Mouse (Mus musculus): ENCODE measurements around the gene Abcc8. TPM values are rescaled to one million over a fixed set of nuclear protein-coding genes. Genes with fewer than 3 reads are reported as not detected.

Abcc8 gene
- total RNA-seq, 2 experiments from 2014 or later: 28.8 to 31.1 TPM

DNA sequence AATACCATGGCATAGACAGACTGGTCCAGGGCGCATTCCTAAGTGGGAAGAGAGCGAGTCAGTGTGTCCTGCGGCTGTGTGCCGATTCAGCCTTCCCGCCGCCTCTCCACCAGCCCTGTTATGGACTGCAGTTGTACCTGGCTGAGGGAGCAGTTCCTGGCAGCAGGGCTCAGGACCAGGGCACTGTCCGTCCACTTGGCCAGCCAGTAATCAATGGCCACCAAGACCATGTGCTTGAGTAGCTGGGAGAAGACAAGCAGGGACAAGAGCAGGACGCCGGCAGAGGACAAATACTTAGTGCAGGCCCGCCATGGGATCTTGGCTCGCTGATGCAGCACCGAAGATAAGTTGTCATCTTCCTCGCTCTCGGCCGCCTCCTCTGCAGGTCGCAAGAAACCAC, 62.8 kb downstream of the Abcc8 start:
- intact Hi-C loops (cut with DNase I): no loop called here
- DNase-seq (ENCODE audit: extremely low spot score in 1 of 2, low spot score in 2 of 2): no peak

DNA sequence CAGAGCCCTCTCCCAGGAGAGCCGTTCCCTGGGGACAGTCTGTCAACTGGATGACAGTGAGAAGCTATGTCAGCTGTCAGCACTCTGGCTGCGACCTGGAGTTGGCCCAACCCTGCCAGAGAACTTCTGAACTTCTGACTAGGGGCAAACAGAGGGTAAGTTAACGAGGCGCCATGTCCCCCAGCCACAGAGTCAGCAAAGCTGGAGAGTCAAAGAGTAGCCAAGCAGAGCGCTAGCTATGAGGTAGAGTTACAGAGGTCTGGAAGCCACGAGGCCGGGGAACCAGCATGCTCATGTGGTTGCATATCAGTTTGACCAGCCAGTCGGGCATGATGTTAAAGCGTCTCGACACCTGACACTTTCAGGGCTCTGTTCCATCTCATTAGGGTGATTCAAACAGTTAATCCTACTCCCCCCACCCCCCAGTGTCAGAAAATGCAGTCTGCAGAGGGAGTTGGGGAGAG, 63.7 kb downstream of the Abcc8 start:
- intact Hi-C loops (cut with DNase I): no loop called here
- DNase-seq (ENCODE audit: extremely low spot score in 1 of 2, low spot score in 2 of 2): no peak

DNA sequence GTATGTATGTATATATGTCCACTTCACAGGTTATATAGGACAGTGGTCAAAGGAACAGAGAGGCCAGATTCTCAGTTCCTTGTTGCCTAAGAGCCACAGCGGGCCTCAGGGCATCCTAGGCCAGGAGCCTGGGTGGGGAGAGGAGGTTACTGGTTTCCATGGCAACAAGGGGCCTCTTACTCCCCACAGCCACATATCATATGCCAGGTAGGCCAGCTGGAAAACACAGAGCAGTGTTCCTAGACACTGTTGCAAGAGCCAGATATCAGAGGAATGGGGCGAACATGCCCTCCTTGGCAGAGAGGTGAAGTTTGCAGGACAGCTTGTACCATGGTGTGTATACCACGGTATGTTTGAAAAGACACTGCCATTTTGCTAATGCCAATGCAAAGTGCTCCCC, 66.4 kb downstream of the Abcc8 start:
- intact Hi-C loops (cut with DNase I): no loop called here
- DNase-seq (ENCODE audit: extremely low spot score in 1 of 2, low spot score in 2 of 2): no peak

DNA sequence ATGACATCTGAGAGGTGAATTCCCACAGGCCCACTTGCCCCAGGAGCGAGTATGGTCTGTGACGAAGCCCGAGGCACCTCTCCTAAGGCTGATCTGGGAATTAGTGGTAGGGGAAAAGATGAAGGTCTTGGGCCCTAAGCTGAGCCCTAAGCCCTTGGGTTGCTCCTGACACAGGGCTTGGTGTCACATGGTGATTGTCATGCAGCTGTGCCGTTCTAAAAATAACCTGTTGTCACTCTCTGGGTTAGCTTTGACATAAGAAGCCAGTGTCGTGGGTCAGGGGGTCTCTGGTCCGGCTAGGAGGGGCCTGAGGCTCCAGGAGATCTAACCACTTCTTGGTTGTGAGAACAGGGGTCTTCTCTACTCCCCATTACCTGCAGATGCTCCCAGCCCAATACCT, 67.9 kb downstream of the Abcc8 start:
- no peak for DNase-seq (ENCODE audit: extremely low spot score in 1 of 2, low spot score in 2 of 2)
- intact Hi-C loops (cut with DNase I): no loop called here

DNA sequence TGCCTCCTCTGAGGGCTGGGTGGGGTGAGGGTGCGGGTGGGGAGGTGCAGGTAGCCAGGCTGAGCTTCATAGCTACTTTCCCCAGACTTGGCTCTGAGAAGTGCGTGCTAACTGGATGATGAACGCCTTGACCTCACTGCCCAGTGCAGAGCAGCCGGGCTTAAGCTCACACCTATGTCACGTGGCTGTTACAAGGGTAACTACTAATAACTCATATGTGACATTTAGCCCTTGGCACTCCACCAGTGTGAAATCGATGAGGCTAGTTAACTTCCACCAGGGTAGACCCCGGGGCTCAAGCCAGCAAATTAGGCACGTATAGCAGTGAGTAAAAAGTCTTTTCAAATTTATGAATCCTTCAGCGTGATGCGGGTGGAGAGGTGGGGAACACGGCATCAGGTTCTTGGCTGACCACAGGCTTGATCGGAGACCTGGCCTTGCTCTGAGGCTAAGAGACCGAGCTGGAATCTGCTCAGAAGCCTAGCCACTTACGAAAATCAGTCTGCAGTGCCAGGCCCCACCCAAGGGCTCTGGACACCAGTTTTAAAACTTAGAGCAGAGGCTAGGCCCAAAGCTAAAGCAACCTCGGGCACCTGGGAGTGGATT, 68.5 kb downstream of the Abcc8 start:
- intact Hi-C loops (cut with DNase I): no loop called here
- DNase-seq (ENCODE audit: extremely low spot score in 1 of 2, low spot score in 2 of 2): no peak

DNA sequence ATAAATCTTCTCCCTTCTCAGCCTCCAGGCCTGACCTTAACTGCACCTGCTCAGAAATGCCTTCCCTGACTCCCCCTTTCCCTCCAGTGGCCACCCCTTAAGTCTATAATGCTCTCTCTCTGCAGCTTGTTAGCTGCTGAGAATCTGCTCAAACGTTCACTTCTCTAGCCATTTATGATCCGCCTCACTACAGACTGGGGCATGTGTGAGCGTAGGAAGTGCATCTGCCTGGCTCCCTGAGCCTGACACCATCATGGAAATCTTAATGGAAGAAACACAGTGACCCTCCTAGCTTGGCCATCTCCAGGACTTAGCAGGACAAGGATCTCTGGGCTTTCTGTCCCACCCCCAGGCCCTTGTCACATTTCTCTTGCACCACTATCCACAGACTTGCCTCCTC, 69.8 kb downstream of the Abcc8 start:
- intact Hi-C loops (cut with DNase I): no loop called here
- DNase-seq (ENCODE audit: extremely low spot score in 1 of 2, low spot score in 2 of 2): no peak

DNA sequence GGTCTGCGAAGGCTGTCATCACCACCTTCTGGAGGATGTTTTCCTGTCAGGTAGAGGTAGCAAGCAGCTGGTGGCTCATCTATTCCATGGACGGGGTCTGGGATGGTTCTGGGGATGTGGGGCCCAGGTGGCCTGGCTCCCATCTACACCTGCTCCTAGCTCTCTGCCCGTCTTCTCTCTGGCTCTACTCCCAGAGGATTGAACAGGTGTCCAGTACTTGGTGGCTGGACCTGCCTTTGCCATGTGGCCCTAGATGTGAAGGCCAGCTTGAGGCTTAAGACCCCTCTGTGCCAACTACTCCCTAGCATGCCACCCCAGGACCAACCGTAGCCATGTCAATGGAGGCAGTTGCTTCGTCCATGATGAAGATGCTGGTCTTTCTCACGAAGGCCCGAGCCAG, 74.3 kb downstream of the Abcc8 start:
- intact Hi-C loops (cut with DNase I): no loop called here
- no peak for DNase-seq (ENCODE audit: extremely low spot score in 1 of 2, low spot score in 2 of 2)

DNA sequence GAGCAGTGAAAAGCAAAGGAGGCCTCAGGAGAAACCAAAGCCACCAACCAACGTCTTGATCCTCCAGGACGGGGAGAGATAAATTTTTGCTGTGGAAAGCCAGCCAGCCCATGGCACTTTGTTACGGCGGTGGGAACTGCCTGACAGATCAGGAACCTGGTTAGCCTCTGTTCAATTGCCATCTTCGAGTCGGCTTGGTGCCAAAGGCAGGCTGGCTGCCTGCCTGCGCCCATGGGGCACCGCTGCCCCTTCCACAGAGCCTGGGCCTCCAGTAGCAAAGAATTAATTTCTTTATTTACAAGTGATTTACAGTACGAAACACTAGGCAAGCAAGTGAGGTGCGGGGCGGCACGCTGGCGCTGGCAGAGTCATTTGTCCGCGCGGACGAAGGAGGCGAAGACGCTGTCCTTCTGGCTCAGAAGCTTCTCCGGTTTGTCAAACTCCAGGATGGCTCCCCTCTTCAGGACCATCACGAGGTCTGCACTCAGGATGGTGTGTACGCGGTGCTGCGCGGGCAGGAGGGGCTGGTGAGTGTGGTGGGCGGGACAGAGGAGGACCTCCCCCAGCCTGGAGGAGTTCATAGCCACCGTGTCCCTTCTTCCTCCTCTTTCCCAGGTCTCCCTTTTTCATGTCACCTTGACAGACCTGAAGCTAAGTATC, 75.4 kb downstream of the Abcc8 start:
- no peak for DNase-seq (ENCODE audit: extremely low spot score in 1 of 2, low spot score in 2 of 2)
- intact Hi-C loops (cut with DNase I): no loop called here

DNA sequence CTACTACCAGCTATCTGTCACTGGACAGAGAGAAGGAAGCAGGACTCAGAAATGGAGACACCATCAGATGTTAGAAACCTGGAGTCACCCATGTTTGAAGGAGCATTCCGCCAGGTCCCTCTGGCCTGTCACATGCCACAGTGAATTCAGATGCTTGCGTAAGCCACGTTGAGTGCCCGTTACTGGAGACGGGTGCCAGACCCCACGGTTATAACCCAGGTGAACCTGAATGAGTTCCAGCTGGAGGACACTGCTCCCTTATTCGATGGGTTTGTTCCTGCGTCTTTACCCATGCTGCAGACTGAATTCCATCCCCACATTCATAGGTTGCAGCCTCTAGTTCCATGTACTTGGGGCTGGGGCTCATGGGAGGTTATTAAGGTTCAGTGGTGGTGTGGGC, 76.1 kb downstream of the Abcc8 start:
- DNase-seq (ENCODE audit: extremely low spot score in 1 of 2, low spot score in 2 of 2): no peak
- intact Hi-C loops (cut with DNase I): no loop called here

DNA sequence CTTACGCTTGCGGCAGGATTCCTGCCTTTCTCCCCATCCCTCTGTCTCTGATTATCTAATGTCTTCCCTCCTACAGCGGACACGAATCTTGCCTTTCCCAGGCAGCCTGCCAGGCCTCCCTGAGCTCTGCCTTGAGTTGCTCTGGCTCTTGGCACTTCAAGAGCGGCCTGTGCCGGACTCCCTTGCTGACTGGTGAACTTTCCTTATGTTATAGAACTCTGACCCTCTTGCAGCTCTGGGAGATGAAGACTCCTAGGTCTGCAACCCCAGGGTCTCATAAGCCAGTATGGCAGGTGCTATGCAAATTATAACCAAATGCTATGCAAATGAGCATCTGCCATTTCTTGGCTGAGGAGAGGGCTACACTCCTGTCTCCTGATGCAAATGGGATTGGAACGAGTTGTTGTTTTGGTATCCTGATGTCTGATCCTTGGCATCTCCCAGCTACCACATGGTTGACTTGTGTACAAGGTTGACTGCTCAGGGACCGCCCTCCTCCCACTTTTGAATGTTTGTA, 76.7 kb downstream of the Abcc8 start:
- intact Hi-C loops (cut with DNase I): no loop called here
- DNase-seq (ENCODE audit: extremely low spot score in 1 of 2, low spot score in 2 of 2): peak; percentile 27 to 58

DNA sequence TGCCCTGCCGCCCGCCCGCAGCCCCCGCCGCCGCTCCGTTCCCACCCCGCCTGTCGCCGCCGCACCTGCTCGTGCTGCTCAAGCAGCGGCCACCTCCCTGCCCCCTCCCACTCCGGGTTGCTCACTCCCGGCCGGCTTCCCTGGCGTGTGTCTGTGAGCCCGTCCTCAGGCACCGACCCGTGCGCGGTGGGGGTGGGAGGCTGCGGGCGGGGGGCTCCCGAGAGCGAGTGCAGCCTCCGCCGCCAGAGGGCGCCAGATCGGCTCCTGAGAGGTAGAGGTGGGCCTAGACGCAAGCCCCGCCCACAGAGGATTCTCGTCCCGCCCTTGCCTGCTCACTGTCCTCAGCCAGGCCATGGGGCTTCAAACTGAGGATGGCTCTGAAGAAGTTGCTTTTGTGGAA, 79.3 kb downstream of the Abcc8 start, which contains the start of gene Kcnj11:
Kcnj11 (minus strand) TSS at position 202 of the 400 bp plus-strand sequence.
- peak; percentile 63 to 90 for DNase-seq (ENCODE audit: extremely low spot score in 1 of 2, low spot score in 2 of 2)
- intact Hi-C loops (cut with DNase I): no loop called here

DNA sequence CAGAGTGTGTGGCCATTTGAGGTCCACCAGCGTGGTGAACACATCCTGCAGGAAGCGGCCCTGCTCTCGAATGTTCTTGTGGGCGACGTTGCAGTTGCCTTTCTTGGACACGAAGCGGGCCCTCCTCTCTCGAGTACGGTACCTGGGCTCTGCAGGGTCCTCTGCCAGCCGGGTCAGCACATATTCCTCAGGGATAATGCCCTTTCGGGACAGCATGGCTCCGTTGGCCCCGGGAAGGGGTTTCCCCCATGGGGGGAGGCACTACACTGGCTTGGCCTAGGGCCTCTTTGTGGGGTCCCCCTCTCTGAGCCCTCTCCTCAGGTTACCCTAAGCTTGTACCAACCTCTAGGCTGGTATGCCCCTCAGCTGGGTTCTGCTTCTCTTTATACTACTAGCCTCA, 80.2 kb downstream of the Abcc8 start:
- intact Hi-C loops (cut with DNase I): loop anchor here (2.0 to 10.0 kb wide), 2 partner anchors 105 to 505 kb away; no protein-coding TSS in a partner anchor
- no peak for DNase-seq (ENCODE audit: extremely low spot score in 1 of 2, low spot score in 2 of 2)

DNA sequence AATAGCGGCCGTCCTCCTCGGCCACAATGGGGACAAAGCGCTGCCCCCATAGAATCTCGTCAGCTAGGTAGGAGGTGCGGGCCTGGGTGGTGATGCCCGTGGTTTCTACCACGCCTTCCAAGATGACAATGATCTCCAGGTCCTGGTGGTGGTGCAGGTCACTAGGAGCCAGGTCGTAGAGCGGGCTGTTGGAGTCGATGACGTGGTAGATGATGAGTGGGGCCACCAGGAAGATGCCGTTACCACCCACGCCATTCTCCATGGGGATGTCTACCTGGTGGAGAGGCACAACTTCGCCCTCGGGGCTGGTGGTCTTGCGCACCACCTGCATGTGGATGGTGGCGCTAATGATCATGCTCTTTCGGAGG, 80.9 kb downstream of the Abcc8 start:
- intact Hi-C loops (cut with DNase I): loop anchor here (2.0 to 10.0 kb wide), 2 partner anchors 106 to 506 kb away; no protein-coding TSS in a partner anchor
- no peak for DNase-seq (ENCODE audit: extremely low spot score in 1 of 2, low spot score in 2 of 2)

DNA sequence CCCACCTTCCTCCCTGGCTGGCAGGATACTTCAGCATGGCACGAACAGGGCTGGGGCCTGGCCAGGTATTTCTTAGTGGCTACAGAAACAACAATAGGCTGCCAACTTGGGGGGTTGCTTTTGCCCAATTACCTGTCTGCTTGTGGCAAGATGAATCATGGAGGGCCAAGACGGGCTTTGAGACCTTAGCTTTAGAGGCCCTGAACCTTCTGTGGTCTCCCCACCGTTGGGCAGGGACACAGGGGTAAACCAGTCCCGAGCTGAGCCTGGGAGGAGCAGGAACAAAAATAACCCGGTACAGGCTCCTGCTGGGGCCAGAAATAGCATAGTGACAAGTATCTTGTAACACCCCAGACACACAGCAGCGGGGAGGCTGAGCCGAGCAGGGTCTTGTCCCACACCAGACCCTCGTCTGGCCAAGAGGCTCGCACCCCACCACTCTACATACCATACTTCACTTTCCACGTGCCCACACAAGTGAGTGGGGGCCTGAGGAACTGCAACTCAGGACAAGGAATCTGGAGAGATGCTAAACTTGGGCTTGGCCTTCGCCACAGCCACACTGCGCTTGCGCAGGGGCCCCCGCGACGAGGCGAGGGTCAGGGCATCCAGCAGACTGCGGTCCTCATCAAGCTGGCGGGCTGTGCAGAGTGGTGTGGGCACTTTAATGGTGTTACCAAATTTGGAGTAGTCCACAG, 81.5 kb downstream of the Abcc8 start:
- no peak for DNase-seq (ENCODE audit: extremely low spot score in 1 of 2, low spot score in 2 of 2)
- intact Hi-C loops (cut with DNase I): loop anchor here (2.0 to 10.0 kb wide), 2 partner anchors 106 to 506 kb away; no protein-coding TSS in a partner anchor

DNA sequence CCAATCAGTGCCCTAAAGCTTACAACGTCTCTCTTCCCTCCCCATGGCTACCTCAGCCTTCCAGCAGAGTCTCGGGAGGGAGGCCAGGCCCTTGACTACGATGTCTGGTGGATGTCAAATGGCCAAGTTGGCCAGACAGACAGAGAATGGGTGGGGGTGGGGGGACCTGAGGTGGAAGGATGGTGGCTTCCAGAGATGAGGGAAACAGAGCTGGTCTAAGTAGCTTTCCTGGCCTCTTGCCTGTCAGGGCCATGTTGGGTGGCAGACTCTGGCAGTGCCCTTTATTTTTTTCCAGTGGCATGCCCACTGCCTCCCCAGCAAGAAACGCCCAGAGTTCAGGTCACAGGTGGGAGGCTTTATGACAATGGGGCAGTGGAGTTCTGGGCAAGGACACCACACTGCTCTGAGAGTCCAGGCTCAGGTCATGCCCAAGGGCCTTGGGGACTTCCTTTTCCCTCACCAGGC, 82.5 kb downstream of the Abcc8 start:
- DNase-seq (ENCODE audit: extremely low spot score in 1 of 2, low spot score in 2 of 2): no peak
- intact Hi-C loops (cut with DNase I): loop anchor here (2.0 to 10.0 kb wide), 3 partner anchors 83 to 507 kb away; partner anchors contain the start of gene Abcc8

DNA sequence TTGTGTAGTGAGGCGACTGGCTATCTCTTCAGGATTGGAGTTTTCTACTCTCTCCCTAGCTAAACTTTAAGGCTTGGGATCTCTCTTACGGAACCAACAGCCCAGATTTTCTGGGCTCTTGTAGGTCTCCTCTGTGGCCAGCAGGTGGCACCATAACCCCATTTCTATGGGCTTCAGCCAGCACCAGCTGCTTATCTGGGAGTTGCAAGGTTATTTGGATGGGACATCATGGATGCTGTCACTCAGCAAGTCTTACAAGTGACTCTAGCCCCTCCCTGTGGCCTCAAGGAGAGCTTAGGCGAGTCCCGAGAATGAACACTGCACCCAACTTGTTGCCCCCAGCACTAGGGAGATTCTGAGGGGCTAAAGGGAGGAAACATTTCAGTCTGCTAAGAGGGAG, 83.7 kb downstream of the Abcc8 start:
- peak; percentile 50 to 61 for DNase-seq (ENCODE audit: extremely low spot score in 1 of 2, low spot score in 2 of 2)
- intact Hi-C loops (cut with DNase I): loop anchor here (2.0 to 10.0 kb wide), 3 partner anchors 85 to 509 kb away; partner anchors contain the start of gene Abcc8

DNA sequence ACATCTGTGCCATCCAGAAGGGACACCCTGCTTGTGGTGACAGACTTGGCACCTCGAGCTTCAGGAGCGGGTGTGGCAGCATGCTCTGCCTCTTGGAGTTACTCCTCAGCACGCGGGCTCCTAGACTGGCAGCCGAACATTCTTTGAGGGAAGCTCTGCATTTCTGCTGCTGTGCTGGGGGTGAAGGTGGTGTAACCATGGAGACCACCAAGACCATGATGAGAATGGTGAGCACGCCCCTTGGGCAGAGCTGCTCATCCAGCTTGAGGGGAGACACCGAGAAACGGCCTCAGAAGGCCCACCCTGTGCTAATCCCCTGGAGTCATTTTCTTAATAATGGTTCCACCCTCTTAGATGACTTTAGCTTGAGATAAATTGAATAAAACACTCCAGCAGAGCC, 87.0 kb downstream of the Abcc8 start:
- DNase-seq (ENCODE audit: extremely low spot score in 1 of 2, low spot score in 2 of 2): no peak
- intact Hi-C loops (cut with DNase I): loop anchor here (10.0 kb wide), 1 partner anchor 512 kb away; no protein-coding TSS in a partner anchor

DNA sequence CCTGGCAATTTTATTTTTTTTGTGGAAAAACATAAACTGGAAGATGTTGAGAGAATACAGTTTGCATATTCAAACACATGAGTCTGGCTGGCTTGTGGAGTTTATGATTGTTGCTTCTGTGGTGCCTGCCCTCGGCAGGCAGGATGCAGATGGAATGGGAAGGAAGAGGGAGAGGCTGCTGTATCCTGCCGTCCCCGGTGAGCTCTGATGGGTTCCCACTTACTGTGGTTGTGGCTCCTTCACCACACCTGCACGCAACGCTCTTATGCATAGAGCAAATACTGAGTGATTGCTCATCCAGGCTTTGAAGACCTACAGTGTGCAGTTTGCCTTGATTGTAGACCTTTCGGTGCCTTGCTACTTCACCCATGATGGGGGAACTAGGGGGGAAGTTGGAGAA, 91.6 kb downstream of the Abcc8 start:
- DNase-seq (ENCODE audit: extremely low spot score in 1 of 2, low spot score in 2 of 2): no peak
- intact Hi-C loops (cut with DNase I): no loop called here

DNA sequence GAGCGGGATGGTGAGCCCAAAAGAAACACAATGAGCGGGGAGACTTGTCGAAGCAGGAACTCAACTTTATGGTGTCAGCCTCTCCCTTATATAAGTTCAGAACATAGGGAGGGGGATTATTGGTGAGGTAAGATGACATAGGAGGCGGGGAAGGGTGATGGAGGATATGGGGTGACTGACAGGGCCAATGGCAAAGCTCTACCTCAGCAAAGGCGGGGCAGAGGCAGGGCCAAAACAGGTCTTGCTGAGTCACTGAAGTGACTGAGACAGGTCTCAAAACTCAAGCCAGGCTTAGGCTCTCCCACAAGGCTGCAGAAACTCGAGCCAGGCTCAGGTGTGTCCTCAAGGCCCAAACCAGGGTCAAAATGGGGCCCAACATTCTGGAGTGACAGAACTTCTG, 93.5 kb downstream of the Abcc8 start:
- DNase-seq (ENCODE audit: extremely low spot score in 1 of 2, low spot score in 2 of 2): no peak
- intact Hi-C loops (cut with DNase I): no loop called here
